Mouse (Mus musculus) spleen, adult 2 months (tissue): ENCODE measurements around the gene Cers5. TPM values are rescaled to one million over a fixed set of nuclear protein-coding genes. Genes with fewer than 3 reads are reported as not detected.

Experiments
- DNase-seq, 2 experiments: peaks; one replicate each; pipeline versions ENCODE4 v3.0.0 to v3.0.0-alpha.2; 2012 to 2021; ENCODE audit warnings: low spot score in 2 of 2, low read depth in 1 of 2
- H3K27ac ChIP-seq: fragments of 200-500 bp; 2 replicates; pipeline ENCODE4 v1.5.1; 2012; ENCODE audit warnings: low read length, inconsistent platforms; ENCODE audit not compliant: insufficient read depth
- H3K27me3 ChIP-seq: fragments of 200-500 bp; 2 replicates; pipeline ENCODE4 v1.6.1; 2012; ENCODE audit warnings: mild to moderate bottlenecking, moderate library complexity, low read length, inconsistent platforms; ENCODE audit not compliant: control insufficient read depth, insufficient read depth
- H3K36me3 ChIP-seq: fragments of 200-500 bp; 2 replicates; pipeline ENCODE4 v1.6.1; 2012; ENCODE audit warnings: mild to moderate bottlenecking, low read length, inconsistent platforms; ENCODE audit not compliant: control insufficient read depth, insufficient read depth
- H3K4me1 ChIP-seq: fragments of 200-500 bp; 2 replicates; pipeline ENCODE4 v1.6.1; 2011; ENCODE audit warnings: inconsistent platforms; ENCODE audit not compliant: control insufficient read depth, insufficient read depth, insufficient read length
- H3K4me3 ChIP-seq: fragments of 200-500 bp; 2 replicates; pipeline ENCODE4 v1.5.1; 2011; ENCODE audit warnings: mild to moderate bottlenecking, inconsistent platforms; ENCODE audit not compliant: insufficient read depth, insufficient read length; ENCODE audit errors: extremely low read depth
- CTCF ChIP-seq: fragments of 200-500 bp; IDR thresholded peaks from 2 replicates; pipeline ENCODE4 v1.5.1; 2011; ENCODE audit warnings: mild to moderate bottlenecking, inconsistent platforms; ENCODE audit not compliant: insufficient read depth, insufficient read length, insufficient replicate concordance; ENCODE audit errors: extremely low read depth
- POLR2A ChIP-seq: fragments of 200-500 bp; IDR thresholded peaks from 2 replicates; pipeline ENCODE4 v1.6.1; 2011; ENCODE audit warnings: low read depth, low read length, inconsistent platforms
- WGBS: fragments of 180-500 bp; shearing (Covaris S2); methylation state at CpG from one replicate; pipeline ENCODE4 v1.1.7; 2018; 5-methylcytosine and 5-hydroxymethylcytosine counted together
- polyA plus RNA-seq: library from polyadenylated mRNA; depleted of rRNA; stranded (reverse); fragments of >200 nt; gene quantifications from 2 replicates; pipeline ENCODE4 v1.2.3, GENCODE M21; 2012

Cers5 gene
- polyA plus RNA-seq, 1 experiment, result 30.0 TPM

GRCm38 (mm10) chr15:99801885-99802572 is 29.3 kb upstream of the Cers5 start:
- Histone ChIP-seq H3K36me3 (no peaks in the 10 kb centered on the region), H3K27me3 (no peaks in the 10 kb centered on the region; the same call in 1 of the 2 replicates), H3K4me1 (no peaks in the 10 kb centered on the region), H3K4me3 (no peak overlapping the region), H3K27ac (no peak overlapping the region)
- DNase-seq, result no peak
- 80% methylated on average over 24 of the region's 24 CpGs for WGBS
- TF ChIP-seq CTCF (no peak), POLR2A (no peak)

- no peaks in the 10 kb centered on the region for H3K27me3 ChIP-seq
Measured at GRCm38 (mm10) chr15:99799706-99800105, 27.0 kb upstream of the Cers5 start.

GRCm38 (mm10) chr15:99797898-99798297 is 25.2 kb upstream of the Cers5 start:
- Histone ChIP-seq H3K27ac (no peak overlapping the region), H3K4me3 (no peak overlapping the region), H3K4me1 (no peaks in the 10 kb centered on the region), H3K27me3 (no peaks in the 10 kb centered on the region), H3K36me3 (no peaks in the 10 kb centered on the region)
- DNase-seq, result no peak
- 78% methylated on average over 5 of the region's 5 CpGs for WGBS
- TF ChIP-seq CTCF (no peak), POLR2A (no peak)

More at GRCm38 (mm10) chr15:99799706-99800105, 27.0 kb upstream of the Cers5 start:
- no peak for DNase-seq
- no peak overlapping the region for H3K4me3 ChIP-seq
- TF ChIP-seq CTCF (no peak), POLR2A (no peak)
- no peaks in the 10 kb centered on the region for H3K36me3 ChIP-seq
- 83% methylated on average over 6 of the region's 6 CpGs for WGBS
- H3K4me1 ChIP-seq, result no peaks in the 10 kb centered on the region
- H3K27ac ChIP-seq, result no peak overlapping the region

- no peak for DNase-seq
- H3K27me3 ChIP-seq, result no peaks in the 10 kb centered on the region
- WGBS, result 90% methylated on average over 9 of the region's 9 CpGs
- no peaks in the 10 kb centered on the region for H3K36me3 ChIP-seq
- no peak overlapping the region for H3K4me3 ChIP-seq
- H3K4me1 ChIP-seq, result no peaks in the 10 kb centered on the region
- no peak overlapping the region for H3K27ac ChIP-seq
- TF ChIP-seq POLR2A, result no peak
- no peak for TF ChIP-seq CTCF
Measured at GRCm38 (mm10) chr15:99796735-99797134, 24.1 kb upstream of the Cers5 start.

GRCm38 (mm10) chr15:99796066-99796465 is 23.4 kb upstream of the Cers5 start:
- TF ChIP-seq CTCF, result no peak
- no peak for TF ChIP-seq POLR2A
- DNase-seq, result no peak
- H3K4me3 ChIP-seq, result no peak overlapping the region
- H3K27me3 ChIP-seq, result no peaks in the 10 kb centered on the region
- 90% methylated on average over 3 of the region's 3 CpGs for WGBS
- no peaks in the 10 kb centered on the region for H3K4me1 ChIP-seq
- H3K36me3 ChIP-seq, result no peaks in the 10 kb centered on the region
- no peak overlapping the region for H3K27ac ChIP-seq

- Histone ChIP-seq H3K27me3 (no peaks in the 10 kb centered on the region), H3K36me3 (no peaks in the 10 kb centered on the region), H3K4me3 (no peak overlapping the region), H3K4me1 (peaks cover 4% of the 10 kb centered on the region; the same call in 1 of the 2 replicates), H3K27ac (no peak overlapping the region)
- DNase-seq, result no peak
- TF ChIP-seq CTCF (no peak), POLR2A (no peak)
- 88% methylated on average over 16 of the region's 16 CpGs for WGBS
Measured at GRCm38 (mm10) chr15:99792221-99792815, 19.6 kb upstream of the Cers5 start.

GRCm38 (mm10) chr15:99791003-99791402 is 18.3 kb upstream of the Cers5 start:
- H3K36me3 ChIP-seq, result no peaks in the 10 kb centered on the region
- 87% methylated on average over 3 of the region's 3 CpGs for WGBS

More at GRCm38 (mm10) chr15:99791003-99791402, 18.3 kb upstream of the Cers5 start:
- Histone ChIP-seq H3K4me3 (no peak overlapping the region), H3K4me1 (peaks cover 7% of the 10 kb centered on the region; the same call in 1 of the 2 replicates), H3K27me3 (no peaks in the 10 kb centered on the region), H3K27ac (no peak overlapping the region)
- no peak for DNase-seq
- TF ChIP-seq POLR2A (no peak), CTCF (no peak)
